Mouse (Mus musculus): ENCODE measurements at regions not wholly inside any gene's neighbourhood (a gene's known extent, or its start where the extent isn't known, plus 50 kb on each side); places are given as distances from the start of the nearest gene placed in this dataset.

DNA sequence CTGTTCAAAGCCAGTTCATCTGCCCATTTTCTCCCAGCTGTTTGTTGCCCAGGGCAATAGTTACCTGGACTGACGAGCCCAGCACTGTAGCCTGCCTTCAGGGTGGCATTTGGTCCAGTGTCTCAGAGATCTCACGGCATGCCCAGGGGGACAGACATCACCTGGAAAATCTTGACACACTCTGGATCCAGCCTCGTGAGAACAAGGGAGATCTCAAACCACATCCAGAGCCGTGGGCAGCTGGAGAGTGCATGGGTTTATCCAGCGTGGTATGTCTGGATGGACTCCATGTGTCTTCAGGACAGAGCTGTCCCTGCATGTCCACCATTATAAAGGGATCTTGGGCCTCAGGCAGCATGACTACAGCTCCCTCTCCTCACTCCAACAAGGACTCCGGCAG is 116.6 kb upstream of the Zdhhc25 start:
- no peak for TF ChIP-seq CTCF (IDR thresholded peaks at IDR 0.05; ENCODE audit: insufficient read depth, low read length)
- no peak for TF ChIP-seq POLR2A (IDR thresholded peaks at IDR 0.05; ENCODE audit: borderline replicate concordance, extremely low read depth, low read depth, low read length)
